Mouse (Mus musculus): ENCODE results near the gene Adra1d.
A peak's percentile ranks its signal among the peaks of the same experiment; 100 is the strongest.

The Adra1d gene

GRCm38 (mm10) chr2:131541686-131542085 is 20.4 kb downstream of the Adra1d start:
- no peak for DNase-seq (ENCODE audit: extremely low spot score, low spot score)

GRCm38 (mm10) chr2:131539780-131540179 is 22.3 kb downstream of the Adra1d start:
- DNase-seq (ENCODE audit: extremely low spot score, low spot score), result no peak

- no peak for DNase-seq (ENCODE audit: extremely low spot score, low spot score)
Observed at GRCm38 (mm10) chr2:131538341-131538740, 23.7 kb downstream of the Adra1d start.

GRCm38 (mm10) chr2:131535168-131535567 is 26.9 kb downstream of the Adra1d start:
- no peak for DNase-seq (ENCODE audit: extremely low spot score, low spot score)

- DNase-seq (ENCODE audit: extremely low spot score, low spot score), result no peak
Observed at GRCm38 (mm10) chr2:131531271-131531670, 30.8 kb downstream of the Adra1d start.

- peak; percentile 52 for DNase-seq (ENCODE audit: extremely low spot score, low spot score)
Observed at GRCm38 (mm10) chr2:131530623-131531008, 31.5 kb downstream of the Adra1d start.

GRCm38 (mm10) chr2:131529898-131530622 is 32.0 kb downstream of the Adra1d start:
- DNase-seq (ENCODE audit: extremely low spot score, low spot score), result peak; percentile 76

GRCm38 (mm10) chr2:131527061-131527460 is 35.0 kb downstream of the Adra1d start:
- DNase-seq (ENCODE audit: extremely low spot score, low spot score), result no peak

GRCm38 (mm10) chr2:131520743-131521142 is 41.3 kb downstream of the Adra1d start:
- DNase-seq (ENCODE audit: extremely low spot score, low spot score), result no peak

GRCm38 (mm10) chr2:131518790-131519189 is 43.3 kb downstream of the Adra1d start:
- DNase-seq (ENCODE audit: extremely low spot score, low spot score), result no peak

- DNase-seq (ENCODE audit: extremely low spot score, low spot score), result no peak
Observed at GRCm38 (mm10) chr2:131517550-131517949, 44.5 kb downstream of the Adra1d start.

- no peak for DNase-seq (ENCODE audit: extremely low spot score, low spot score)
Observed at GRCm38 (mm10) chr2:131514055-131514621, 47.9 kb downstream of the Adra1d start.

- DNase-seq (ENCODE audit: extremely low spot score, low spot score), result no peak
Observed at GRCm38 (mm10) chr2:131513477-131513876, 48.6 kb downstream of the Adra1d start.

GRCm38 (mm10) chr2:131510531-131510930 is 51.6 kb downstream of the Adra1d start:
- no peak for DNase-seq (ENCODE audit: extremely low spot score, low spot score)

GRCm38 (mm10) chr2:131509671-131510313 is 52.3 kb downstream of the Adra1d start:
- DNase-seq (ENCODE audit: extremely low spot score, low spot score), result peak; percentile 62

- DNase-seq (ENCODE audit: extremely low spot score, low spot score), result no peak
Observed at GRCm38 (mm10) chr2:131508501-131508900, 53.6 kb downstream of the Adra1d start.

GRCm38 (mm10) chr2:131506358-131506757 is 55.7 kb downstream of the Adra1d start:
- peak; percentile 36 for DNase-seq (ENCODE audit: extremely low spot score, low spot score)

GRCm38 (mm10) chr2:131505431-131505830 is 56.7 kb downstream of the Adra1d start:
- DNase-seq (ENCODE audit: extremely low spot score, low spot score), result no peak

- DNase-seq (ENCODE audit: extremely low spot score, low spot score), result no peak
Observed at GRCm38 (mm10) chr2:131502561-131502960, 59.5 kb downstream of the Adra1d start.

GRCm38 (mm10) chr2:131501886-131502285 is 60.2 kb downstream of the Adra1d start:
- no peak for DNase-seq (ENCODE audit: extremely low spot score, low spot score)

- no peak for DNase-seq (ENCODE audit: extremely low spot score, low spot score)
Observed at GRCm38 (mm10) chr2:131499290-131499845, 62.7 kb downstream of the Adra1d start.

GRCm38 (mm10) chr2:131498219-131498618 is 63.9 kb downstream of the Adra1d start:
- DNase-seq (ENCODE audit: extremely low spot score, low spot score), result no peak
